Mouse (Mus musculus) left cerebral cortex, adult 2 months (tissue): ENCODE measurements around the gene Olfr69. TPM values are rescaled to one million over a fixed set of nuclear protein-coding genes. Genes with fewer than 3 reads are reported as not detected.
"Not testable (repeated sequence)": the region's sequence is repeated elsewhere in the genome, so short reads cannot be mapped to it uniquely, and the experiment has no call there.

Source experiments
- DNase-seq, 2 experiments: peaks; one replicate each; pipeline ENCODE4 v3.0.0; 2021 to 2022; ENCODE audit warnings: low spot score in 2 of 2, mixed read lengths in 1 of 2; ENCODE audit errors: extremely low spot score in 1 of 2
- H3K27ac ChIP-seq: fragments of 200-600 bp; 2 replicates; pipeline ENCODE4 v1.8.1; 2022
- H3K4me3 ChIP-seq: fragments of 200-600 bp; 2 replicates; pipeline ENCODE4 v1.8.1; 2022
- CTCF ChIP-seq: fragments of 200-600 bp; IDR thresholded peaks from 2 replicates; pipeline ENCODE4 v1.8.1; 2022; ENCODE audit warnings: antibody characterized with exemption, mild to moderate bottlenecking, moderate library complexity
- intact Hi-C: fragments of 180-260 bp; cut with DNase I; formaldehyde crosslinking; loops from one replicate; pipeline ENCODE4 v1.15.1; 2025
- long read RNA-seq, 2 experiments: library from polyadenylated mRNA; stranded (forward); transcript quantifications; one replicate each; pipeline ENCODE4 v2.0.0; 2021; ENCODE audit warnings: borderline mapping rate in 2 of 2
- total RNA-seq, 2 experiments: library from RNA; stranded (reverse); gene quantifications; 2 replicates each; pipeline ENCODE4 v1.2.3; 2021

Olfr69 gene
- not detected for total RNA-seq
- long read RNA-seq, experiment 1: 0 reads
- long read RNA-seq, experiment 2: 0 reads

DNA sequence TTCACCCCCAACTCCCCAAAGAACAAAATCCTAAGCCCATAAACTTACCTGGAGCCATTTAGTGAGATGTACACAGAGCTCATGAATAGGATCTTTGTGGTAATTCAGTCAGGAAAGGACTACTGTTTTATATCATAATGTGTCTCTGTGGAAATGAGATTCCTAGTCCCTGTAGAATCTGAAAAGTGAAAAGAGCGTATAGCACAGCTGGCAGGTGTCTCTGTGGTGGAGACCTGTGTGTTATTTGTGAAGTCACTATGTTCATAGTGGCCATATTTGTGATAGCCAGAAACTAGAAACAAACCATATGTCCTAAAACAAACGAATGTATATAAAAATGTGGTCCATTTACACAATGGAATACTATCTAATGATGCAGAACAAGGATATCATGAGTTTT is at the start of gene Olfr69:
Gene Olfr69, minus strand, starts transcription at position 101 of the 400 bp plus-strand sequence.
- intact Hi-C loops: no loop called here
- no peak for TF ChIP-seq CTCF
- H3K4me3 ChIP-seq: no peak within 1 kb of the TSS
- no peak for DNase-seq
- no peak within 1 kb of the TSS for H3K27ac ChIP-seq

DNA sequence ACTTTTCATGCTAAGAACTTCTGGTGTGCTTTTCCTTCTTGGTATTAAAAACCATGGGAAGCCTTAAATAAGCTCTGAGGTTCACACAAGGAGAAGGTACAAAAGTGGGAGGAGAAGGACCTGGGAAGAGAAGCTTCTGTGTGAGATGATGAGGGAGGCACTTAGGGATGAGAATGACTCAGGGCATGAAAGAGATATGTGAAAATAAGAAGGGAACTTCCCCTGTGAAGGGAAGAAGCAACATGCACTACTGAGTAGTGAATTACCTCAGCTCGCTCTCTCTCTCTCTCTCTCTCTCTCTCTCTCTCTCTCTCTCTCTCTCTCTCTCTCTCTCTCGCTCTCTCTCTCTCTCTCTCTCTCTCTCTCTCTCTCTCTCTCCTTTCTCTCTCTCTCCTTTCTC is 43.7 kb upstream of the Olfr69 start:
- DNase-seq, H3K4me3 ChIP-seq, intact Hi-C loops, H3K27ac ChIP-seq: not testable (repeated sequence)

DNA sequence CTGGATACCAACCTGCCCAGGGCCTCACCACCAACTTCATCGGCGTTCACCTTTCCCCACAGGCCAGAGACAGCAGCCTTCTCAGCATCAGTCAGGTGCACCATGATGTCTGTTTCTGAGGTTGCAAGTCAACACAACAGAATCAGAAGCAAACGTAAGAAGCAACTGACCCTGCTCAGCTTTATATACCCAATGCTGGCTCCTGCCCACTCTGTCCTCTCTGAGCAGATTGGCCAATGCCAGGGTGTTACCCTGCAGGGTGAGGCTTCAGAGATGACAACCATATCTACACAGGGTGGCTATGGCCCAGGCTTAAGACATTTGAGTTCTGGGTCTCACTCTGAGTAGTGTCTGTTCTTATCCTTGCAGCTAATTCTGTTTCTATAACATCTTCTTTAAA is 42.4 kb upstream of the Olfr69 start, which contains the start of gene Hbb-bt:
Gene Hbb-bt, minus strand, starts transcription at position 231 of the 400 bp plus-strand sequence.
- intact Hi-C loops: no loop called here
- DNase-seq: no peak
- TF ChIP-seq CTCF: no peak
- no peak within 1 kb of the TSS for H3K27ac ChIP-seq
- H3K4me3 ChIP-seq: no peak within 1 kb of the TSS

DNA sequence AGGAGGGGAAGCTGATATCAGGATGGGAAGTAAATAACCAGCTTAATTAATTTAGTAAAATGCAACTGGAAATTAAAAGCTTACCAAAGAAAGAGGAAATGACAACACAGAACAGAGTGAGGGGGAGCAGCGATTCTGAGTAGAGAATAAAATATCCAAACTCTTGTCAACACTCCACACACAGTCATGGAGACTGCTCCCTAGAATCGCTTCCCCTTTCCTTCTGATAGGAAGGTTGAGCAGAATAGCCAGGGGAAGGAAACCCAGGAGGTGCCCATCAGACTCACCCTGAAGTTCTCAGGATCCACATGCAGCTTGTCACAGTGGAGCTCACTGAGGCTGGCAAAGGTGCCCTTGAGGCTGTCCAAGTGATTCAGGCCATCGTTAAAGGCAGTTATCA is 41.8 kb upstream of the Olfr69 start:
- H3K27ac ChIP-seq, H3K4me3 ChIP-seq, DNase-seq, intact Hi-C loops: not testable (repeated sequence)

DNA sequence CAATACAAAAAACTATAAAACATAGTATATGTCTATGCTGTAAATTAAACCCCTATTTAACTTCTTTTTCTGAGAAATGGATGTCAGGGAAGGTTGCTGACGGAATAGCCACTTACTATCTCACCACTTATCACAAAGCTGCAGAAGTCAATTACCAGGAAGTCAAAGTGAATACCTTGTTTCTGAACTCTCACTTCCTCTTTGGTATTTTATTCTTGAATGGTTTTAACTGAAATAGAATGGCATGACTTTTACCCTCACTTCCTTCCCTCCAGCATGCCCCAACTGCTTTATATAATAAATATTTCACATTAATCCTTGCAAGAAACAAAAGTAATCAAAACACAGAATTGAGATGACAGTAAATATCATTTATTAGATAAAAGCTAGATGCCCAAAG is 40.8 kb upstream of the Olfr69 start:
- H3K27ac ChIP-seq: no peak overlapping the region
- no peak for TF ChIP-seq CTCF
- intact Hi-C loops: no loop called here
- no peak for DNase-seq
- no peak overlapping the region for H3K4me3 ChIP-seq

DNA sequence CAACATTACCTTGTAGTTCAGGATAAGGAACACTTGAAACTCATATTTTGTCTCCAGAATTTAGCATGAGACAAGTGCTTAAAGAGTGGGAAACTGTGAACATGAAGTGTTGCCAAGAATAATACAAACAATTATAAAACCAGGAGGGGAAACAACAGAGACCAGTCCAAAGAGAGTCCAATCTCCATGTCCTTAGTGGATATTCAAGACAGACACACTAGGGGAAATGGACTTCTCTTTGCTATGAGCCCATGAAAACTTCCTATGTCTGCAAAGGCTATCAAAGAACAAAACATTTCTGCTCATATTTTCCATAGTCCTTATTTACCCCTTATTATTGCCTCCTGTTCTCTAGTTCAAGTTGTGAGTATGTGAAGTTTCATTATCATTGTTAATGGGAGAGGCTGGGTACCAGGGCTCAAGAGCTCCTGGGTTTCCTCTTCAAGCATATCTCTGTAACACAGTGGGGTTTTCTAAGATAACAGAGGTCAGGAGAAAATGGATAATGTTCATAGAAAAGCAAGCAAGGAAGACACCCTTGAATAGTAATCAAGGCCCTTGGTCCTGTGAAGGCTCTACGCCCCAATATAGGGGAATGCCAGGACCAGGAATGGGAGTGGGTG is 39.9 kb upstream of the Olfr69 start:
- DNase-seq: no peak
- H3K27ac ChIP-seq: no peak overlapping the region
- TF ChIP-seq CTCF: no peak
- H3K4me3 ChIP-seq: no peak overlapping the region
- intact Hi-C loops: no loop called here

DNA sequence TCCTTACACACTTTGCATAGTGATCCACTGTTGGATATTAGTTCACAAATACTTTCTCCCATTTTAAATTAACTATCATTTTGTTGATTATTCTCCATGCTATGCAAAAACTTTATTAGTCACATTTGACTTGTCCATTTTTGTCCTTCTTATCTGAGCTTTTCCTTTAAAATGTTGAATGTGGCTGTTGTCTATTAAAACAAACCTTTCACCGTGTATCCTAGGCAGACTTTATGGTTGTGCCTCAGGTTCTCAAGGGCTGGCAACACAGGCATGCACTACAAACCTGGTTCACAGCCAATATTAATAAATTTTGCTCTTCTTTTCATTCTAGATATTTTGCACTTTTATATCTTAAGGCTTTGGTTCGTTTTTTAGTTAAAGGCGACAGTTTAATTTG is 39.4 kb upstream of the Olfr69 start:
- Histone ChIP-seq H3K27ac (no peak overlapping the region), H3K4me3 (no peak overlapping the region)
- intact Hi-C loops: no loop called here
- TF ChIP-seq CTCF: no peak
- no peak for DNase-seq

DNA sequence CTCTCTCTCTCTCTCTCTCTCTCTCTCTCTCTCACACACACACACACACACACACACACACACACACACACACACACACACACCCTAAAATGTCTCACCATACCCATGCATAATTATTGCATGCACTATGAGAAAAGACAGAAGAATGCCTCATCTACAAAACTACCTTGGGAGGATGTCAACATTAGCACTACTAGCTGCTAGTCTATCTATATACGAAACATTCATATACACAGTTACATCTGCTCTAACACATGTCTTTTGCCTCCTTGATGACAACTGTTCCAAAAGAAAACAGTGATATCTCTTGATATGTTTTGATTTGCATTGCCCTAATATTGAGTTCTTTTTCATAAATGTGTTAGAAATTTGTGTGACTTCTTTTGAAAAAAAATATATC is 38.9 kb upstream of the Olfr69 start:
- intact Hi-C loops: no loop called here
- no peak for TF ChIP-seq CTCF
- Histone ChIP-seq H3K4me3 (no peak overlapping the region), H3K27ac (no peak overlapping the region)
- no peak for DNase-seq

DNA sequence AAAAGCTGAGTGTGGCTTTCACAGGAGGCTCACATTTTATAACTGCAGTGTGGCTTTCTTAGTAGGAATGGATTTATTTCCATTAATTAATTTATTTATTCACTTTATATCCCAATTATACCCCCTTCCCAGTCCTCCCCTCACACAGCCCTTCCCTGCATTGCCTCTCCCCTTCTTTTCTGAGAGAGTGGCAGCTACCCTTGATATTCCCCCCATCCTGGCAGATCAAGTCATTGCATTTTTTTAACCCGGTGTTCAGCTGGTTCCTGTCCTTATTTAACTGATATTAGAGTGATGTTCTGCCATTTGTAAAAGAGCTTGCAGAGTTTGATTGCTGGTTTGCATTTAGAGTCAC is 38.4 kb upstream of the Olfr69 start:
- H3K27ac ChIP-seq: no peak overlapping the region
- H3K4me3 ChIP-seq: no peak overlapping the region
- TF ChIP-seq CTCF: no peak
- no peak for DNase-seq
- intact Hi-C loops: loop anchor here (10.0 kb wide), 1 partner anchor 1115 kb away; the partner anchor contains the start of gene Olfr557

DNA sequence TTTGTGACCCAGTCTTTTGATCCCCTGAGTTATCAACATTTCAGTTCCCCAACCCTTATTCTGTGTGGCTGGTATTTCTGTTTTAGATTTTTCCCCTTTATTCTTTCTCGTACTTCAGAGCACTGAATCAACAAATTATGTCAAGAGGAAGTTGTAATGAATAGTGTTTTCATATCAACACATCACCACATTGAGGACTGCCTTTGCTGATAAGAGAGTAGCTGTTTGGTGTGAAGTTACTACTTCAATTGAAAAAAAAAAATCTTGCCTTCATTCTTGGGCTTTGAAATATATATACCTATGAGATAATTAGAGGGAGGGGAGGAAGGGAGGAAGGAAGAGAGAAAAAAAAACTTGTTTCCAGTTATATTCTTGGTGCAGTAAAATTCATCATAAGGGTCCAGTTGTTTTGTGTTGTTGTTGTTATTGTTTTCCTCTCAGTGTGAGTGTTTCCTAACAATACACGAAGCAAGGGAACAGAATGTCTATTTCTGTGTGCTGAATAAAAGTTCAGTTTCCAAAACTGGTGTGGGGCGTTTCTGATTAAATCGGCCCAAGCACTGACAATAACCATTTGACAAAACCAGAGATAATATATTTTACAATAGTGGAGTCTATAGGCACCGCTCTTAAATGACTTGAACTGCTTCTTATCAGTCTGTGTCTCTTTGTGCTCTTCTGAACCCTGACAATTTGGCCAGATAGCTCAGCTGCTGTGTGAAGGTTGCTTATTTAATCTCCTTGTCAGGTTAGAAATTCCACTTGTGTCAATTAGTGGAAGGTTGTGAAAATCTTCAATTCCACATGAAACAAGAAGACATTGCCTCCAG is 37.8 kb upstream of the Olfr69 start:
- Histone ChIP-seq H3K27ac (no peak overlapping the region), H3K4me3 (no peak overlapping the region)
- DNase-seq: no peak
- no peak for TF ChIP-seq CTCF
- intact Hi-C loops: loop anchor here (10.0 kb wide), 1 partner anchor 1114 kb away; the partner anchor contains the start of gene Olfr557

DNA sequence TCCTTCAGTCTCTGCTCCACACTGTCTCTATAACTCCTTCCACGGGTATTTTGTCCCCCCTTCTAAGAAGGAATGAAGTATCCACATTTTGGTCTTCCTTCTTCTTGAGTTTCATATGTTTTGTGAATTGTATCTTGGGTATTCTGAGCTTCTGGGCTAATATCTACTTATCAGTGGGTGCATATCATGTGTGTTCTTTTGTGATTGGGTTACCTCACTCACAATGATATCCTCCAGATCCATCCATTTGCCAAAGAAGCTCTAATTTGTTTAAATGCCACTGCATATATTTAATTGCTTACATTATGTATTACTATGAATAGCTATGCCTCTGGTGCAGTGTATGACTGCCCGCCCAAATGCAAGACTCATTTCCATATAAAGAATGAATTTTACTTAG is 36.7 kb upstream of the Olfr69 start:
- H3K27ac ChIP-seq, DNase-seq, H3K4me3 ChIP-seq: not testable (repeated sequence)
- intact Hi-C loops: loop anchor here (10.0 kb wide), 1 partner anchor 1113 kb away; the partner anchor contains the start of gene Olfr557

DNA sequence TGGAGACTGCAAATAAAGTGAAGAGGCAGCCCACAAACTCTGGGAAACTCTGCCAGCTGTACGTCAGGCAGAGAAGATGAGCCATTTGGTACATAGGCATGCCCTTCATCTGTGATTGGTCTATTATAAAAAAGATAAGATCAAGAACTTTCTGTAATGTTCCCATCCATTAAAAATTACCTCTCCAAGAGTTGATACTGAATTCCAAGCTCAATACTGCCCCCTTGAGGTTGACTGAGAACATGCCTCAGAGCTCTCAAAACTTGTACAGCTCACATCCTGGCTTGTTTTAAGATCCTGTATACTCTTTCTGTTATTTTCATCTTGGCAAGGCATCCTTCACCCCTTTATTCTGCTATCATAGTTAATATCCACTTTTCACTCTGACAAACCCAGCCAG is 35.5 kb upstream of the Olfr69 start:
- peak; percentile 7 to 18 for DNase-seq
- no peak overlapping the region for H3K4me3 ChIP-seq
- intact Hi-C loops: loop anchor here (2.0 to 10.0 kb wide), 3 partner anchors 1112 to 1294 kb away; partner anchors contain the start of genes Olfr556 and Olfr557
- peak; percentile 75 for TF ChIP-seq CTCF
- no peak overlapping the region for H3K27ac ChIP-seq
